Mouse (Mus musculus) embryonic facial prominence, embryonic 13.5 days (tissue): ENCODE measurements around the gene Gjc2. TPM values are rescaled to one million over a fixed set of nuclear protein-coding genes. Genes with fewer than 3 reads are reported as not detected.
A peak's percentile ranks its signal among the peaks of the same experiment; 100 is the strongest.

Source experiments
- ATAC-seq: fragments of 200-750 bp; cut with Nextera tagmentation; 2 replicates; pipeline ENCODE4 v1.8.0; 2017; ENCODE audit warnings: low read depth; ENCODE audit not compliant: insufficient number of reproducible peaks, insufficient read depth, low FRiP score, low TSS enrichment
- H3K27ac ChIP-seq: fragments of 300-500 bp; sonication (generic); 2 replicates; pipeline ENCODE4 v1.5.1; 2015; ENCODE audit warnings: moderate library complexity, mild to moderate bottlenecking, inconsistent platforms
- H3K27me3 ChIP-seq: fragments of 300-500 bp; sonication (generic); 2 replicates; pipeline ENCODE4 v1.6.1; 2015; ENCODE audit warnings: mild to moderate bottlenecking, inconsistent platforms
- H3K36me3 ChIP-seq: fragments of 300-500 bp; sonication (generic); 2 replicates; pipeline ENCODE4 v1.6.1; 2015; ENCODE audit warnings: mild to moderate bottlenecking, inconsistent platforms
- H3K4me1 ChIP-seq: fragments of 300-500 bp; sonication (generic); 2 replicates; pipeline ENCODE4 v1.6.1; 2015; ENCODE audit warnings: inconsistent platforms
- H3K4me2 ChIP-seq: fragments of 300-500 bp; sonication (generic); 2 replicates; pipeline ENCODE4 v1.6.1; 2015; ENCODE audit warnings: moderate library complexity, mild to moderate bottlenecking, inconsistent platforms
- H3K4me3 ChIP-seq: fragments of 300-500 bp; sonication (generic); 2 replicates; pipeline ENCODE4 v1.5.1; 2015; ENCODE audit warnings: mild to moderate bottlenecking, inconsistent platforms
- H3K9ac ChIP-seq: fragments of 300-500 bp; sonication (generic); 2 replicates; pipeline ENCODE4 v1.6.1; 2015; ENCODE audit warnings: mild to moderate bottlenecking, inconsistent platforms
- H3K9me3 ChIP-seq: fragments of 300-500 bp; sonication (generic); 2 replicates; pipeline ENCODE4 v1.6.1; 2016; ENCODE audit warnings: inconsistent platforms
- WGBS: fragments of 180-500 bp; shearing (Covaris S2); methylation state at CpG from one replicate; pipeline ENCODE4 v1.1.7; 2015; ENCODE audit warnings: mixed read lengths; 5-methylcytosine and 5-hydroxymethylcytosine counted together
- polyA plus RNA-seq: library from polyadenylated mRNA; unstranded; fragments of >200 nt; fragmentation: Nextera tagmentation; extraction: Ambion mirVana; gene quantifications from 2 replicates; pipeline ENCODE4 v1.2.1, GENCODE M21; 2015

Gene Gjc2
- polyA plus RNA-seq, 1 experiment from 2014 or later = 0.21 TPM

GRCm38 (mm10) chr11:59174189-59174838 lies 8.7 kb downstream of the Gjc2 start:
- H3K9me3 ChIP-seq = no peaks in the 10 kb centered on the region
- 50% methylated on average over 6 of the region's 6 CpGs for WGBS
- no peaks in the 10 kb centered on the region for H3K36me3 ChIP-seq
- H3K4me3 ChIP-seq = no peak overlapping the region
- H3K27me3 ChIP-seq = peaks cover 79% of the 10 kb centered on the region
- H3K4me1 ChIP-seq = peaks cover 9% of the 10 kb centered on the region
- H3K4me2 ChIP-seq = no peak overlapping the region
- no peak for ATAC-seq
- H3K27ac ChIP-seq = no peak overlapping the region
- H3K9ac ChIP-seq = no peak overlapping the region

- no peak overlapping the region for H3K4me3 ChIP-seq
- 71% methylated on average over 4 of the region's 4 CpGs for WGBS
- no peaks in the 10 kb centered on the region for H3K36me3 ChIP-seq
- H3K27ac ChIP-seq = no peak overlapping the region
- H3K4me1 ChIP-seq = no peaks in the 10 kb centered on the region
- H3K9ac ChIP-seq = no peak overlapping the region
- H3K9me3 ChIP-seq = no peaks in the 10 kb centered on the region
- ATAC-seq = no peak
- peaks cover 42% of the 10 kb centered on the region for H3K27me3 ChIP-seq
- no peak overlapping the region for H3K4me2 ChIP-seq
Observed at GRCm38 (mm10) chr11:59170549-59170948, 12.5 kb downstream of the Gjc2 start.

- no peak overlapping the region for H3K27ac ChIP-seq
- 48% methylated on average over 3 of the region's 3 CpGs for WGBS
- no peak overlapping the region for H3K4me2 ChIP-seq
- H3K27me3 ChIP-seq = peaks cover 34% of the 10 kb centered on the region
- no peak overlapping the region for H3K9ac ChIP-seq
- no peak for ATAC-seq
- no peaks in the 10 kb centered on the region for H3K36me3 ChIP-seq
- H3K4me1 ChIP-seq = no peaks in the 10 kb centered on the region
- no peaks in the 10 kb centered on the region for H3K9me3 ChIP-seq
- no peak overlapping the region for H3K4me3 ChIP-seq
Observed at GRCm38 (mm10) chr11:59169807-59170206, 13.2 kb downstream of the Gjc2 start.

GRCm38 (mm10) chr11:59165616-59166241 lies 17.3 kb downstream of the Gjc2 start:
- WGBS = 75% methylated on average over 2 of the region's 2 CpGs
- H3K9me3 ChIP-seq = no peaks in the 10 kb centered on the region
- H3K9ac ChIP-seq = no peak overlapping the region
- no peak overlapping the region for H3K27ac ChIP-seq
- no peaks in the 10 kb centered on the region for H3K27me3 ChIP-seq
- ATAC-seq = no peak
- no peak overlapping the region for H3K4me2 ChIP-seq
- peaks cover 15% of the 10 kb centered on the region for H3K4me1 ChIP-seq
- no peak overlapping the region for H3K4me3 ChIP-seq
- H3K36me3 ChIP-seq = no peaks in the 10 kb centered on the region

- no peak for ATAC-seq
- H3K9me3 ChIP-seq = no peaks in the 10 kb centered on the region
- WGBS = 86% methylated on average over 9 of the region's 9 CpGs
- H3K27me3 ChIP-seq = no peaks in the 10 kb centered on the region
- peak overlapping the region; percentile 69; the same call in 1 of the 2 replicates for H3K4me2 ChIP-seq
- H3K9ac ChIP-seq = no peak overlapping the region
- H3K36me3 ChIP-seq = no peaks in the 10 kb centered on the region
- peak overlapping the region; percentile 77 for H3K4me3 ChIP-seq
- H3K27ac ChIP-seq = peak overlapping the region; percentile 99; the same call in 1 of the 2 replicates
- H3K4me1 ChIP-seq = peaks cover 15% of the 10 kb centered on the region
Observed at GRCm38 (mm10) chr11:59164384-59164783, 18.6 kb downstream of the Gjc2 start.

- ATAC-seq = peak; percentile 97
- H3K27ac ChIP-seq = peak within 1 kb of the TSS; percentile 99
- peaks cover 15% of the 10 kb centered on the region for H3K4me1 ChIP-seq
- H3K9ac ChIP-seq = peak within 1 kb of the TSS; percentile 88
- H3K9me3 ChIP-seq = no peaks in the 10 kb centered on the region
- H3K4me2 ChIP-seq = peak within 1 kb of the TSS; percentile 69
- WGBS = 3% methylated on average over 68 of the region's 68 CpGs
- H3K36me3 ChIP-seq = peaks cover 5% of the 10 kb centered on the region; the same call in 1 of the 2 replicates
- peak within 1 kb of the TSS; percentile 77 for H3K4me3 ChIP-seq
- H3K27me3 ChIP-seq = no peaks in the 10 kb centered on the region
Observed at GRCm38 (mm10) chr11:59163255-59164236, 19.5 kb downstream of the Gjc2 start, which contains the start of gene Iba57. TSS of gene Iba57 (minus strand) at chr11:59163739.

GRCm38 (mm10) chr11:59162443-59163254 lies 20.4 kb downstream of the Gjc2 start:
- ATAC-seq = no peak
- WGBS = 63% methylated on average over 9 of the region's 9 CpGs
- H3K9ac ChIP-seq = peak overlapping the region; percentile 88

GRCm38 (mm10) chr11:59161398-59161797 lies 21.6 kb downstream of the Gjc2 start:
- no peaks in the 10 kb centered on the region for H3K9me3 ChIP-seq
- no peak overlapping the region for H3K4me2 ChIP-seq
- WGBS = 75% methylated on average over 5 of the region's 5 CpGs
- peaks cover 21% of the 10 kb centered on the region for H3K36me3 ChIP-seq
- no peak overlapping the region for H3K4me3 ChIP-seq
- no peaks in the 10 kb centered on the region for H3K27me3 ChIP-seq
- H3K27ac ChIP-seq = no peak overlapping the region
- peaks cover 15% of the 10 kb centered on the region for H3K4me1 ChIP-seq
- no peak overlapping the region for H3K9ac ChIP-seq
- no peak for ATAC-seq

More at GRCm38 (mm10) chr11:59162443-59163254, 20.4 kb downstream of the Gjc2 start:
- Histone ChIP-seq H3K4me1 (peaks cover 15% of the 10 kb centered on the region), H3K4me2 (peak overlapping the region; percentile 69), H3K9me3 (no peaks in the 10 kb centered on the region), H3K36me3 (peaks cover 13% of the 10 kb centered on the region), H3K27ac (peak overlapping the region; percentile 99), H3K27me3 (no peaks in the 10 kb centered on the region), H3K4me3 (peak overlapping the region; percentile 77)

GRCm38 (mm10) chr11:59159558-59159957 lies 23.5 kb downstream of the Gjc2 start:
- no peak for ATAC-seq
- Histone ChIP-seq H3K27me3 (no peaks in the 10 kb centered on the region), H3K36me3 (peaks cover 24% of the 10 kb centered on the region), H3K4me1 (peaks cover 15% of the 10 kb centered on the region), H3K4me3 (no peak overlapping the region), H3K4me2 (no peak overlapping the region), H3K9me3 (no peaks in the 10 kb centered on the region), H3K27ac (no peak overlapping the region), H3K9ac (0 out of 2 replicates have a peak overlapping the region, but pooled peaks have one; percentile 27)
- WGBS = 86% methylated on average over 4 of the region's 4 CpGs

GRCm38 (mm10) chr11:59159099-59159498 lies 23.9 kb downstream of the Gjc2 start:
- 93% methylated on average over 13 of the region's 13 CpGs for WGBS
- Histone ChIP-seq H3K4me1 (peaks cover 13% of the 10 kb centered on the region), H3K4me3 (no peak overlapping the region), H3K36me3 (peaks cover 24% of the 10 kb centered on the region), H3K4me2 (no peak overlapping the region), H3K27ac (no peak overlapping the region), H3K9me3 (no peaks in the 10 kb centered on the region), H3K9ac (0 out of 2 replicates have a peak overlapping the region, but pooled peaks have one; percentile 27), H3K27me3 (no peaks in the 10 kb centered on the region)
- no peak for ATAC-seq
